Mouse (Mus musculus) midbrain, postnatal 0 days (tissue): ENCODE data around the gene Npr2. TPM values are rescaled to one million over a fixed set of nuclear protein-coding genes. Genes with fewer than 3 reads are reported as not detected.

Experiments
- ATAC-seq: fragments of 200-750 bp; cut with Nextera tagmentation; 2 replicates; pipeline ENCODE4 v1.8.0; 2017; ENCODE audit warnings: moderate number of reproducible peaks, mild to moderate bottlenecking, moderate TSS enrichment, moderate library complexity; ENCODE audit not compliant: low FRiP score
- DNase-seq: peaks from one replicate; pipeline ENCODE4 v3.0.0-alpha.2; 2015; ENCODE audit warnings: low spot score
- H3K27ac ChIP-seq: fragments of 300-500 bp; sonication (generic); 2 replicates; pipeline ENCODE4 v1.5.1; 2014; ENCODE audit warnings: low read depth, mild to moderate bottlenecking, low read length, mixed read lengths
- H3K27me3 ChIP-seq: fragments of 300-500 bp; sonication (generic); 2 replicates; pipeline ENCODE4 v1.6.1; 2014; ENCODE audit warnings: low read length, control low read depth, mixed read lengths; ENCODE audit not compliant: insufficient read depth
- H3K36me3 ChIP-seq: fragments of 300-500 bp; sonication (generic); 2 replicates; pipeline ENCODE4 v1.6.1; 2014; ENCODE audit warnings: low read length, control low read depth, mixed read lengths; ENCODE audit not compliant: insufficient read depth
- H3K4me1 ChIP-seq: fragments of 300-500 bp; sonication (generic); 2 replicates; pipeline ENCODE4 v1.6.1; 2014; ENCODE audit warnings: mild to moderate bottlenecking, control low read depth, antibody characterized with exemption, low read length, mixed read lengths; ENCODE audit not compliant: insufficient read depth
- H3K4me2 ChIP-seq: fragments of 300-500 bp; sonication (generic); 2 replicates; pipeline ENCODE4 v1.6.1; 2014; ENCODE audit warnings: low read depth, mild to moderate bottlenecking, low read length, mixed read lengths; ENCODE audit not compliant: poor library complexity, severe bottlenecking
- H3K4me3 ChIP-seq: fragments of 300-500 bp; sonication (generic); 2 replicates; pipeline ENCODE4 v1.5.1; 2014; ENCODE audit warnings: low read depth, mild to moderate bottlenecking, low read length, moderate library complexity
- H3K9ac ChIP-seq: fragments of 300-500 bp; sonication (generic); replicated peaks from 2 replicates; pipeline ENCODE4 v1.6.1; 2014; ENCODE audit warnings: mild to moderate bottlenecking, low read length, moderate library complexity, mixed read lengths; ENCODE audit not compliant: poor library complexity, severe bottlenecking
- H3K9me3 ChIP-seq: fragments of 300-500 bp; sonication (generic); 2 replicates; pipeline ENCODE4 v1.6.1; 2016; ENCODE audit warnings: low read length, control low read depth
- CTCF ChIP-seq: IDR thresholded peaks from 2 replicates; pipeline ENCODE4 v1.5.1; 2016; ENCODE audit warnings: antibody characterized with exemption, mild to moderate bottlenecking
- WGBS: fragments of 180-500 bp; shearing (Covaris S2); extraction: QIAGEN DNeasy Blood & Tissue Kit; methylation state at CpG from one replicate; pipeline ENCODE4 v1.1.7; 2014; 5-methylcytosine and 5-hydroxymethylcytosine counted together
- microRNA-seq: library from miRNA; unstranded; fragments of <30 nt; microRNA quantifications from one replicate; pipeline ENCODE4, GENCODE M21; 2016; ENCODE audit warnings: borderline number of aligned reads
- polyA plus RNA-seq: library from polyadenylated mRNA; unstranded; fragments of >200 nt; fragmentation: Nextera tagmentation; extraction: Ambion mirVana; gene quantifications from 2 replicates; pipeline ENCODE4 v1.2.1, GENCODE M21; 2015
- total RNA-seq: library from RNA; depleted of rRNA; stranded (reverse); fragments of >200 nt; gene quantifications from 2 replicates; pipeline ENCODE4 v1.2.3, GENCODE M21; 2014; rRNA removed

Gene Npr2
- total and polyA plus RNA-seq, 2 experiments from 2014 or later, result 8.6 to 30.5 TPM

DNA sequence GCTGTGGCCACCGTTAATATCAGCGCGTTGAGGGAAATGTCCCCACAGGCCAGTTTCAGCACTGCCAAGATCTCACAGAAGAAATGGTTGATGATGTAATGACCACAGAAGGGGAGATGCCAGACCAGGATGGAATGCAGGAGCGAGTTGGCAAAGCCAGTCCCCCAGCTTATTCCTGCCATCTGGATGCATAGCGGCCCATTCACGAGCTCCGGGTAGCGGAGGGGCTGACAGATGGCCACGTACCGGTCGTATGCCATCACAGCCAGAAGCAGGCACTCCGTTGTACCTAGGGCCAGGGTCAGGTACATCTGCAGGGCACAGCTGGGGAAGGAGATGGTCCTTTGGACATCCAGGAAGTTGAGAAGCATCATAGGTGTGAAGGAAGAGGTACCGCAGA, 64.8 kb downstream of the Npr2 start:
- Histone ChIP-seq H3K27ac (no peak overlapping the region), H3K9ac (no peak overlapping the region), H3K4me2 (no peak overlapping the region), H3K4me3 (no peak overlapping the region), H3K4me1 (no peaks in the 10 kb centered on the region), H3K27me3 (no peaks in the 10 kb centered on the region), H3K9me3 (no peaks in the 10 kb centered on the region), H3K36me3 (no peaks in the 10 kb centered on the region)
- TF ChIP-seq CTCF, result no peak
- WGBS, result 92% methylated on average over 13 of the region's 13 CpGs
- peak; percentile 48 for DNase-seq
- ATAC-seq, result no peak

DNA sequence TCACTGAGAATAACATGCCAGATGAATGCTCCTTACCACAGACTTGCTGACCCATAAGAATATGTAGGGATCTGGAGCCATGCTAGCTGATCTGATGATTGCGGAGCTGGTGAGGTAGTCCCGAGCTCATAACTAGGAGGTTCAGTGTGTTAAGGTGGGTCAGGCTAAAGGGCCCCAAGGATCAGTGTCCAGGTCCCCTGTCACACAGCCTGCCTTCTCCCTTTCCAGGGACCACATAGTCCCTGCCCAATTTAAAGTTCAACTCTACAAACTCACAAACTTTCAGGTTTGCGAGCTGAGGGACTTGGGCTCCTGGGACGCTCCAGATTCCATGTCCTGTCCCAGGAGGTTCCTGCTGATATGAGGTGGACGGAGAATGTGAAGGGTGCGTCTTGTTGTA, 69.0 kb downstream of the Npr2 start, which contains the start of gene Olfr70:
Gene Olfr70, minus strand, starts transcription at position 101 of the 400 bp plus-strand sequence.
- H3K27me3 ChIP-seq, result no peaks in the 10 kb centered on the region
- no peaks in the 10 kb centered on the region for H3K36me3 ChIP-seq
- no peak within 1 kb of the TSS for H3K27ac ChIP-seq
- H3K4me2 ChIP-seq, result no peak within 1 kb of the TSS
- ATAC-seq (no peak), DNase-seq (no peak)
- no peak for TF ChIP-seq CTCF
- H3K9ac ChIP-seq, result no peak within 1 kb of the TSS
- H3K4me1 ChIP-seq, result no peaks in the 10 kb centered on the region
- WGBS, result 91% methylated on average over 6 of the region's 6 CpGs
- H3K4me3 ChIP-seq, result no peak within 1 kb of the TSS
- H3K9me3 ChIP-seq, result no peaks in the 10 kb centered on the region

Small RNA genes lying within 50 kb of the gene (microRNA-seq; reads per million reads assigned to microRNA genes)
- not detected for gene Gm25262

Other genes starting within 250 kb of the Npr2 start
- gene Rusc2, start 250.0 kb upstream of the Npr2 start, total RNA-seq, result 156 and 200 TPM in 2 replicates
- 77.7 and 78.9 TPM in 2 replicates for gene Rusc2, start 250.0 kb upstream of the Npr2 start, polyA plus RNA-seq
- gene Fam166b, start 202.8 kb upstream of the Npr2 start, total RNA-seq, result 1.7 and 2.8 TPM in 2 replicates
- 1.6 and 2.2 TPM in 2 replicates for gene Fam166b, start 202.8 kb upstream of the Npr2 start, polyA plus RNA-seq
- 141 and 184 TPM in 2 replicates for gene Tesk1, start 190.0 kb upstream of the Npr2 start, total RNA-seq
- 17.2 and 18.9 TPM in 2 replicates for gene Tesk1, start 190.0 kb upstream of the Npr2 start, polyA plus RNA-seq
- not detected in 2 replicates for gene Cd72, start 177.3 kb upstream of the Npr2 start, total RNA-seq
- gene Cd72, start 177.3 kb upstream of the Npr2 start, polyA plus RNA-seq, result 5.2 and 5.4 TPM in 2 replicates
- not detected in 2 replicates for gene Sit1, start 148.2 kb upstream of the Npr2 start, total RNA-seq
- not detected in 2 replicates for gene Sit1, start 148.2 kb upstream of the Npr2 start, polyA plus RNA-seq
- gene Ccdc107, start 139.0 kb upstream of the Npr2 start, total RNA-seq, result 74.0 and 77.4 TPM in 2 replicates
- gene Ccdc107, start 139.0 kb upstream of the Npr2 start, polyA plus RNA-seq, result 107 and 120 TPM in 2 replicates
- gene Arhgef39, start 132.2 kb upstream of the Npr2 start, total RNA-seq, result 1.3 and 16.1 TPM in 2 replicates
- gene Arhgef39, start 132.2 kb upstream of the Npr2 start, polyA plus RNA-seq, result 2.3 and 2.8 TPM in 2 replicates
- gene Car9, start 125.0 kb upstream of the Npr2 start, total RNA-seq, result 0.05 and 0.52 TPM in 2 replicates
- gene Car9, start 125.0 kb upstream of the Npr2 start, polyA plus RNA-seq, result 0.69 and 1.1 TPM in 2 replicates
- 1.5 and 3.1 TPM in 2 replicates for gene Tpm2, start 108.2 kb upstream of the Npr2 start, total RNA-seq
- gene Tpm2, start 108.2 kb upstream of the Npr2 start, polyA plus RNA-seq, result 6.2 and 6.6 TPM in 2 replicates
- gene Creb3, start 69.6 kb upstream of the Npr2 start, total RNA-seq, result 45.4 and 50.4 TPM in 2 replicates
- gene Creb3, start 69.6 kb upstream of the Npr2 start, polyA plus RNA-seq, result 85.2 and 91.2 TPM in 2 replicates
- 41.3 and 44.4 TPM in 2 replicates for gene Tln1, start 69.2 kb upstream of the Npr2 start, total RNA-seq
- 72.4 and 75.7 TPM in 2 replicates for gene Tln1, start 69.2 kb upstream of the Npr2 start, polyA plus RNA-seq
- 20.6 and 22.6 TPM in 2 replicates for gene Rgp1, start 53.2 kb upstream of the Npr2 start, total RNA-seq
- 12.3 and 12.4 TPM in 2 replicates for gene Rgp1, start 53.2 kb upstream of the Npr2 start, polyA plus RNA-seq
- gene Gba2, start 53.1 kb upstream of the Npr2 start, total RNA-seq, result 29.3 and 56.4 TPM in 2 replicates
- gene Gba2, start 53.1 kb upstream of the Npr2 start, polyA plus RNA-seq, result 47.5 and 50.6 TPM in 2 replicates
- not detected in 2 replicates for gene Msmp, start 47.4 kb upstream of the Npr2 start, total RNA-seq
- 1.4 and 2.5 TPM in 2 replicates for gene Msmp, start 47.4 kb upstream of the Npr2 start, polyA plus RNA-seq
- gene Spag8, start 21.7 kb downstream of the Npr2 start, total RNA-seq, result 9.3 and 10.2 TPM in 2 replicates
- 7.3 and 8.5 TPM in 2 replicates for gene Spag8, start 21.7 kb downstream of the Npr2 start, polyA plus RNA-seq
- 51.6 and 60.7 TPM in 2 replicates for gene Hint2, start 24.5 kb downstream of the Npr2 start, total RNA-seq
- gene Hint2, start 24.5 kb downstream of the Npr2 start, polyA plus RNA-seq, result 80.1 and 83.1 TPM in 2 replicates
- gene Tmem8b, start 37.0 kb downstream of the Npr2 start, total RNA-seq, result 28.7 and 30.0 TPM in 2 replicates
- 9.3 and 13.7 TPM in 2 replicates for gene Tmem8b, start 37.0 kb downstream of the Npr2 start, polyA plus RNA-seq
- gene Fam221b, start 37.2 kb downstream of the Npr2 start, total RNA-seq, result 0.09 TPM in 1 of 2 replicates, not detected in the other
- gene Fam221b, start 37.2 kb downstream of the Npr2 start, polyA plus RNA-seq, result 1.4 and 1.5 TPM in 2 replicates
- gene Olfr70, start 68.9 kb downstream of the Npr2 start, total RNA-seq, result 0.09 TPM in 1 of 2 replicates, not detected in the other
- gene Olfr70, start 68.9 kb downstream of the Npr2 start, polyA plus RNA-seq, result not detected in 2 replicates
- not detected in 2 replicates for gene Olfr71, start 78.3 kb downstream of the Npr2 start, total RNA-seq
- gene Olfr71, start 78.3 kb downstream of the Npr2 start, polyA plus RNA-seq, result not detected in 2 replicates
- 1.1 TPM in 2 replicates for gene Hrct1, start 95.3 kb downstream of the Npr2 start, total RNA-seq
- gene Hrct1, start 95.3 kb downstream of the Npr2 start, polyA plus RNA-seq, result 0.72 and 1.1 TPM in 2 replicates
- not detected in 2 replicates for gene Spaar, start 98.1 kb downstream of the Npr2 start, total RNA-seq
- gene Spaar, start 98.1 kb downstream of the Npr2 start, polyA plus RNA-seq, result 0.07 and 0.28 TPM in 2 replicates
- gene Olfr159, start 139.1 kb downstream of the Npr2 start, total RNA-seq, result not detected in 2 replicates
- gene Olfr159, start 139.1 kb downstream of the Npr2 start, polyA plus RNA-seq, result not detected in 2 replicates
- gene Olfr156, start 192.0 kb downstream of the Npr2 start, total RNA-seq, result not detected in 2 replicates
- not detected in 2 replicates for gene Olfr156, start 192.0 kb downstream of the Npr2 start, polyA plus RNA-seq
- not detected in 2 replicates for gene Olfr157, start 208.3 kb downstream of the Npr2 start, total RNA-seq
- not detected in 2 replicates for gene Olfr157, start 208.3 kb downstream of the Npr2 start, polyA plus RNA-seq
- not detected in 2 replicates for gene Olfr155, start 219.6 kb downstream of the Npr2 start, total RNA-seq
- not detected in 2 replicates for gene Olfr155, start 219.6 kb downstream of the Npr2 start, polyA plus RNA-seq
- 6.0 and 7.0 TPM in 2 replicates for gene Reck, start 243.6 kb downstream of the Npr2 start, total RNA-seq
- 3.8 and 3.9 TPM in 2 replicates for gene Reck, start 243.6 kb downstream of the Npr2 start, polyA plus RNA-seq